Mouse (Mus musculus) CH12.LX (cell line): ENCODE measurements around the gene Tbx5. TPM values are rescaled to one million over a fixed set of nuclear protein-coding genes. Genes with fewer than 3 reads are reported as not detected.

Experiments used
- DNase-seq: peaks from one replicate; pipeline ENCODE4 v3.0.0-alpha.2; 2013; ENCODE audit errors: extremely low read depth
- H3K27ac ChIP-seq: 2 replicates; pipeline ENCODE4 v1.5.1; 2012; ENCODE audit warnings: low read depth, mild to moderate bottlenecking, control low read depth, moderate library complexity; ENCODE audit not compliant: insufficient read depth
- H3K27me3 ChIP-seq: replicated peaks from 2 replicates; pipeline ENCODE3; 2012; ENCODE audit warnings: inconsistent platforms
- H3K36me3 ChIP-seq, 2 experiments: replicated peaks in 1 of 2; 2 replicates each; pipeline versions ENCODE3 to v1.6.1; 2012; ENCODE audit warnings: inconsistent platforms in 1 of 2, low read length in 1 of 2, mild to moderate bottlenecking in 1 of 2, mixed read lengths in 1 of 2, moderate library complexity in 1 of 2; ENCODE audit not compliant: control insufficient read depth in 1 of 2, insufficient read depth in 1 of 2
- H3K4me1 ChIP-seq, 2 experiments: 2 replicates each; pipeline ENCODE4 v1.6.1; 2012; ENCODE audit warnings: inconsistent platforms in 1 of 2, moderate library complexity in 1 of 2; ENCODE audit not compliant: insufficient read depth in 2 of 2, control insufficient read depth in 1 of 2
- H3K4me2 ChIP-seq: 2 replicates; pipeline ENCODE4 v1.6.1; 2012; ENCODE audit warnings: low read depth, mild to moderate bottlenecking, control low read depth; ENCODE audit not compliant: poor library complexity, insufficient read depth, severe bottlenecking
- H3K4me3 ChIP-seq, 3 experiments: fragments of 150-350 bp in 1 of 3; sonication (generic) in 1 of 3; replicated peaks in 1 of 3; 2 replicates each; pipeline versions ENCODE3 to v1.5.1; 2011 to 2012; ENCODE audit warnings: low read depth in 2 of 3, low read length in 2 of 3, mild to moderate bottlenecking in 2 of 3, moderate library complexity in 2 of 3, control low read depth in 1 of 3, improper control_type of control experiment in 1 of 3, inconsistent platforms in 1 of 3, mixed read lengths in 1 of 3; ENCODE audit not compliant: poor library complexity in 1 of 3
- H3K79me2 ChIP-seq: replicated peaks from 2 replicates; pipeline ENCODE4 v1.6.1; 2012; ENCODE audit warnings: mild to moderate bottlenecking, moderate library complexity; ENCODE audit not compliant: control insufficient read depth, poor library complexity, insufficient read depth, severe bottlenecking; ENCODE audit errors: extremely low read depth
- H3K9ac ChIP-seq: 2 replicates; pipeline ENCODE4 v1.6.1; 2012; ENCODE audit warnings: low read depth, mild to moderate bottlenecking, control low read depth, moderate library complexity; ENCODE audit not compliant: insufficient read depth
- H3K9me3 ChIP-seq: replicated peaks from 2 replicates; pipeline ENCODE3; 2012; ENCODE audit warnings: low read length, inconsistent platforms, mixed read lengths
- CTCF ChIP-seq, 2 experiments: IDR thresholded peaks in 1 of 2; conservative IDR thresholded peaks in 1 of 2; 2 replicates each; pipeline ENCODE4 v1.5.1; 2011 to 2012; ENCODE audit warnings: low read depth in 2 of 2, low read length in 2 of 2, improper control_type of control experiment in 1 of 2, inconsistent platforms in 1 of 2, mild to moderate bottlenecking in 1 of 2, moderate library complexity in 1 of 2
- EP300 ChIP-seq: IDR thresholded peaks from 2 replicates; pipeline ENCODE4 v1.6.1; 2011; ENCODE audit warnings: low read length, improper control_type of control experiment
- ETS1 ChIP-seq: conservative IDR thresholded peaks from 2 replicates; pipeline ENCODE4 v1.6.1; 2012; ENCODE audit warnings: low read depth, mild to moderate bottlenecking, inconsistent platforms, low read length, improper control_type of control experiment, moderate library complexity
- GABPA ChIP-seq: IDR thresholded peaks from 2 replicates; pipeline ENCODE4 v1.6.1; 2012; ENCODE audit warnings: low read depth, low read length, improper control_type of control experiment, inconsistent platforms; ENCODE audit not compliant: insufficient replicate concordance
- HCFC1 ChIP-seq: IDR thresholded peaks from 2 replicates; pipeline ENCODE4 v1.6.1; 2012; ENCODE audit warnings: low read depth, mild to moderate bottlenecking, inconsistent platforms, low read length, improper control_type of control experiment
- JUN ChIP-seq: IDR thresholded peaks from 2 replicates; pipeline ENCODE4 v1.6.1; 2011; ENCODE audit warnings: low read depth, mild to moderate bottlenecking, low read length, improper control_type of control experiment, moderate library complexity; ENCODE audit not compliant: insufficient read depth
- KAT2A ChIP-seq: IDR thresholded peaks from 2 replicates; pipeline ENCODE4 v1.6.1; 2012; ENCODE audit warnings: low read length, improper control_type of control experiment, inconsistent platforms; ENCODE audit not compliant: insufficient replicate concordance
- MAX ChIP-seq: IDR thresholded peaks from 2 replicates; pipeline ENCODE4 v1.6.1; 2011; ENCODE audit warnings: low read length, improper control_type of control experiment
- MEF2A ChIP-seq: IDR thresholded peaks from 2 replicates; pipeline ENCODE4 v1.6.1; 2014; ENCODE audit warnings: low read depth, mild to moderate bottlenecking, inconsistent platforms, low read length, improper control_type of control experiment, borderline replicate concordance
- MYC ChIP-seq: IDR thresholded peaks from 2 replicates; pipeline ENCODE4 v1.6.1; 2011; ENCODE audit warnings: low read depth, mild to moderate bottlenecking, improper control_type of control experiment, low read length
- NRF1 ChIP-seq: IDR thresholded peaks from 2 replicates; pipeline ENCODE4 v1.6.1; 2014; ENCODE audit warnings: low read depth, mild to moderate bottlenecking, inconsistent platforms, low read length, improper control_type of control experiment, moderate library complexity
- POLR2A ChIP-seq: IDR thresholded peaks from 2 replicates; pipeline ENCODE4 v1.6.1; 2011; ENCODE audit warnings: low read depth, mild to moderate bottlenecking, improper control_type of control experiment, low read length
- RAD21 ChIP-seq: IDR thresholded peaks from 2 replicates; pipeline ENCODE4 v1.6.1; 2011; ENCODE audit warnings: low read depth, mild to moderate bottlenecking, low read length, improper control_type of control experiment, moderate library complexity
- SIN3A ChIP-seq: IDR thresholded peaks from 2 replicates; pipeline ENCODE4 v1.6.1; 2012; ENCODE audit warnings: low read length, improper control_type of control experiment, inconsistent platforms
- SMC3 ChIP-seq: IDR thresholded peaks from 2 replicates; pipeline ENCODE4 v1.6.1; 2011; ENCODE audit warnings: low read depth, low read length, improper control_type of control experiment
- TBP ChIP-seq: conservative IDR thresholded peaks from 2 replicates; pipeline ENCODE4 v1.6.1; 2011; ENCODE audit warnings: low read depth, low read length, improper control_type of control experiment
- UBTF ChIP-seq: IDR thresholded peaks from 2 replicates; pipeline ENCODE4 v1.6.1; 2012; ENCODE audit warnings: low read depth, mild to moderate bottlenecking, inconsistent platforms, low read length, improper control_type of control experiment, moderate library complexity
- ZMIZ1 ChIP-seq: IDR thresholded peaks from 2 replicates; pipeline ENCODE4 v1.6.1; 2012; ENCODE audit warnings: low read depth, mild to moderate bottlenecking, inconsistent platforms, low read length, improper control_type of control experiment
- ZNF384 ChIP-seq: IDR thresholded peaks from 2 replicates; pipeline ENCODE4 v1.6.1; 2012; ENCODE audit warnings: low read depth, low read length, improper control_type of control experiment, inconsistent platforms
- dilution Hi-C: fragments of 300-500 bp; cut with MboI; formaldehyde crosslinking; loops from 2 replicates; pipeline ENCODE4 v1.14.3; 2020; ENCODE audit warnings: low sequenced_read_pairs; ENCODE audit not compliant: extremely low pct_unique_long_range_greater_than_20kb, extremely low pct_ligation_motif_present
- in situ Hi-C: fragments of 300-500 bp; cut with MboI; formaldehyde crosslinking; loops from 3 replicates; pipeline ENCODE4 v1.14.3; 2019; ENCODE audit warnings: low sequenced_read_pairs, low pct_ligation_motif_present, low pct_unique_long_range_greater_than_20kb, mixed read lengths
- polyA plus RNA-seq: library from polyadenylated mRNA; unstranded; fragments of >175 nt; gene quantifications from 2 replicates; pipeline ENCODE4 v1.2.1, GENCODE M21; 2012; ENCODE audit warnings: low read depth; ENCODE audit not compliant: insufficient read length
- total RNA-seq, 2 experiments: library from RNA; depleted of rRNA; stranded (reverse); fragments of 300-350 nt in 1 of 2; fragments of >200 nt in 1 of 2; gene quantifications; 2 replicates each; pipeline ENCODE4 v1.2.3; 2012 to 2014

The Tbx5 gene
- total and polyA plus RNA-seq, 3 experiments: not detected

GRCm38 (mm10) chr5:119835868-119836209, 3.4 kb downstream of the Tbx5 start:
- H3K27ac ChIP-seq: no peak overlapping the region
- no peak overlapping the region for H3K4me3 ChIP-seq
- dilution Hi-C loops (no loop called here), in situ Hi-C loops (no loop called here)
- H3K79me2 ChIP-seq: no peaks in the 10 kb centered on the region
- no peaks in the 10 kb centered on the region for H3K27me3 ChIP-seq
- H3K4me2 ChIP-seq: no peak overlapping the region
- no peak overlapping the region for H3K9ac ChIP-seq
- no peaks in the 10 kb centered on the region for H3K4me1 ChIP-seq
- no peaks in the 10 kb centered on the region for H3K36me3 ChIP-seq
- no peak for DNase-seq
- TF ChIP-seq UBTF (no peak), EP300 (no peak), GABPA (no peak), ZMIZ1 (no peak), MAX (no peak), MYC (no peak)
- peaks cover 79% of the 10 kb centered on the region for H3K9me3 ChIP-seq

GRCm38 (mm10) chr5:119836618-119837305, 4.3 kb downstream of the Tbx5 start:
- H3K9ac ChIP-seq: no peak overlapping the region
- no peak overlapping the region for H3K4me3 ChIP-seq
- TF ChIP-seq TBP (no peak), ETS1 (no peak), KAT2A (no peak), MEF2A (no peak), POLR2A (no peak), CTCF (conservative IDR thresholded peaks at IDR 0.05 in 1 of 2, IDR thresholded peaks at IDR 0.05 in 1 of 2; ENCODE audit: low read depth in 2 of 2, low read length in 2 of 2) (no peak), HCFC1 (no peak), GABPA (no peak), ZNF384 (no peak), SIN3A (no peak), JUN (no peak), MAX (no peak), NRF1 (no peak), SMC3 (no peak), RAD21 (no peak)
- no peaks in the 10 kb centered on the region for H3K4me1 ChIP-seq
- H3K79me2 ChIP-seq: no peaks in the 10 kb centered on the region
- dilution Hi-C loops: no loop called here
- H3K4me2 ChIP-seq: no peak overlapping the region
- H3K9me3 ChIP-seq: peaks cover 76% of the 10 kb centered on the region
- no peaks in the 10 kb centered on the region for H3K27me3 ChIP-seq
- no peak overlapping the region for H3K27ac ChIP-seq
- no peaks in the 10 kb centered on the region for H3K36me3 ChIP-seq
- in situ Hi-C loops: no loop called here
- no peak for DNase-seq
